Mouse (Mus musculus): ENCODE measurements around the gene Tbl1x.

DNA sequence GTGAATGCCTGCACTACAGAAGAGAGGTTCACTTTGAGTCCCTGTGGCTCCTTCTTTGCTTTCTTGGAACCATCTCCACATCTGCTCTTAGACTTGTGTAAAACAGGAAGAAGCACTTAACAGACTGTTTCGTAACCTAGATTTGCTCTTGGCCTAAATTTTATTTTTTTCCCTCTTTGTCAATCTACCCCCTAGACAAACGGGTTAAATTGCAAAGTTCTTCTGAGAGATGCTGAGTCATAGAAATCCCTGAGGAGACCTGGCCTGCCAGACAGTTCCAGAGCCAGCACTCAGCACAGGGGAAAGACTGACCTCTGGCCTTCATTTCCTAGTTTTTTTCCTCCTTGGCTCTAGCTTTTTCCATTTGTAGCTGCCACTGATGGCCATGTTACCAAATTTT, 23.1 kb downstream of the Tbl1x start:
- TF ChIP-seq MYOG (IDR thresholded peaks at IDR 0.05; ENCODE audit: control insufficient read depth, extremely low read depth, insufficient read length): no peak
- no peak for TF ChIP-seq CTCF (IDR thresholded peaks at IDR 0.05; ENCODE audit: control insufficient read depth, insufficient read depth, insufficient read length)
- no peak for TF ChIP-seq USF1 (IDR thresholded peaks at IDR 0.05; ENCODE audit: low read depth)
- TF ChIP-seq MAX (IDR thresholded peaks at IDR 0.05): no peak

All from C2C12 (cell line).